Mouse (Mus musculus) R1 (cell line): Measurements from ENCODE around the gene Phb.

Experiments used
- DNase-seq: peaks from one replicate; pipeline ENCODE4 v3.0.0-alpha.2; 2018; ENCODE audit warnings: low read depth, low spot score

Phb gene

GRCm38 (mm10) chr11:95712085-95712562, 45.4 kb downstream of the Phb start:
- DNase-seq: no peak

GRCm38 (mm10) chr11:95712563-95713224, 45.9 kb downstream of the Phb start, which contains the start of gene Zfp652:
Gene Zfp652, plus strand, starts transcription at chr11:95712673.
- DNase-seq: peak; percentile 98

- DNase-seq: peak; percentile 60
Observed at GRCm38 (mm10) chr11:95713225-95713810, 46.6 kb downstream of the Phb start.

- DNase-seq: no peak
Observed at GRCm38 (mm10) chr11:95713811-95714241, 47.1 kb downstream of the Phb start.

GRCm38 (mm10) chr11:95714411-95714810, 47.7 kb downstream of the Phb start:
- DNase-seq: no peak

GRCm38 (mm10) chr11:95716136-95716535, 49.4 kb downstream of the Phb start:
- peak; percentile 36 for DNase-seq

GRCm38 (mm10) chr11:95719356-95719755, 52.6 kb downstream of the Phb start:
- DNase-seq: no peak

- DNase-seq: no peak
Observed at GRCm38 (mm10) chr11:95723287-95723686, 56.5 kb downstream of the Phb start, which contains the start of gene B130006D01Rik. Gene B130006D01Rik, plus strand, starts transcription at chr11:95723587.

GRCm38 (mm10) chr11:95724466-95724865, 57.7 kb downstream of the Phb start:
- no peak for DNase-seq

GRCm38 (mm10) chr11:95726156-95726555, 59.4 kb downstream of the Phb start:
- no peak for DNase-seq

GRCm38 (mm10) chr11:95727947-95728346, 61.2 kb downstream of the Phb start:
- DNase-seq: no peak

- peak; percentile 53 for DNase-seq
Observed at GRCm38 (mm10) chr11:95728916-95729907, 62.5 kb downstream of the Phb start.
